Mouse (Mus musculus) kidney, adult 8-10 months (tissue): ENCODE data around the gene Zfp428.
A peak's percentile ranks its signal among the peaks of the same experiment; 100 is the strongest.
"Not testable (repeated sequence)": the region's sequence is repeated elsewhere in the genome, so short reads cannot be mapped to it uniquely, and the experiment has no call there.

ENCODE experiments used
- DNase-seq, 2 experiments: peaks; one replicate each; pipeline ENCODE4 v3.0.0; 2022

The Zfp428 gene

GRCm38 (mm10) chr7:24481474-24482207 is 25.2 kb upstream of the Zfp428 start, which contains the start of gene Cadm4:
TSS of gene Cadm4 (plus strand) at chr7:24482023.
- DNase-seq: peak; percentile 78 to 81

- DNase-seq: no peak
These were observed 24.4 kb upstream of the Zfp428 start for GRCm38 (mm10) chr7:24482208-24483020.

GRCm38 (mm10) chr7:24483291-24483690 is 23.5 kb upstream of the Zfp428 start:
- DNase-seq: not testable (repeated sequence)

- DNase-seq: no peak
These were observed 21.3 kb upstream of the Zfp428 start for GRCm38 (mm10) chr7:24485481-24485880.

GRCm38 (mm10) chr7:24486654-24487130 is 20.1 kb upstream of the Zfp428 start:
- DNase-seq: no peak

- DNase-seq: no peak
These were observed 19.4 kb upstream of the Zfp428 start for GRCm38 (mm10) chr7:24487403-24487802.

GRCm38 (mm10) chr7:24488303-24488702 is 18.5 kb upstream of the Zfp428 start:
- no peak for DNase-seq

- peak; percentile 37 to 49 for DNase-seq
These were observed 6.8 kb upstream of the Zfp428 start for GRCm38 (mm10) chr7:24499856-24500577.

- DNase-seq: peak in 1 of 2 experiments; percentile 40
These were observed 5.9 kb upstream of the Zfp428 start for GRCm38 (mm10) chr7:24500929-24501328.

GRCm38 (mm10) chr7:24501492-24501891 is 5.3 kb upstream of the Zfp428 start:
- DNase-seq: no peak

GRCm38 (mm10) chr7:24504004-24504403 is 2.8 kb upstream of the Zfp428 start:
- DNase-seq: no peak

GRCm38 (mm10) chr7:24504868-24505267 is 1.9 kb upstream of the Zfp428 start:
- DNase-seq: no peak

- no peak for DNase-seq
These were observed 1.2 kb upstream of the Zfp428 start for GRCm38 (mm10) chr7:24505447-24506064.

GRCm38 (mm10) chr7:24506065-24506459 is 744 bp upstream of the Zfp428 start:
- DNase-seq: peak; percentile 31 to 42

- DNase-seq: peak; percentile 74 to 80
These were observed 349 bp upstream of the Zfp428 start for GRCm38 (mm10) chr7:24506476-24506837.

- no peak for DNase-seq
These were observed 914 bp downstream of the Zfp428 start for GRCm38 (mm10) chr7:24507726-24508114.

GRCm38 (mm10) chr7:24512355-24512754 is 5.5 kb downstream of the Zfp428 start, which contains the start of gene AC161166.1:
TSS of gene AC161166.1 (minus strand) at chr7:24512455.
- no peak for DNase-seq

GRCm38 (mm10) chr7:24516319-24516718 is 9.5 kb downstream of the Zfp428 start:
- peak in 1 of 2 experiments; percentile 48 for DNase-seq

- DNase-seq: no peak
These were observed 10.3 kb downstream of the Zfp428 start for GRCm38 (mm10) chr7:24517077-24517476.

- DNase-seq: no peak
These were observed 10.8 kb downstream of the Zfp428 start for GRCm38 (mm10) chr7:24517654-24518053.

- DNase-seq: no peak
These were observed 12.3 kb downstream of the Zfp428 start for GRCm38 (mm10) chr7:24519130-24519529.

- DNase-seq: not testable (repeated sequence)
These were observed 13.2 kb downstream of the Zfp428 start for GRCm38 (mm10) chr7:24520054-24520453.

GRCm38 (mm10) chr7:24522805-24523204 is 16.0 kb downstream of the Zfp428 start:
- DNase-seq: no peak
